Mouse (Mus musculus): ENCODE measurements around the gene Ndel1. TPM values are rescaled to one million over a fixed set of nuclear protein-coding genes. Genes with fewer than 3 reads are reported as not detected.

The Ndel1 gene
- 67.1 and 73.2 TPM in 2 replicates for total RNA-seq (2021)
- long read RNA-seq, experiment 1, transcript Ndel1-201 (9 exons, 2,382 nt): major isoform, 26 of 47 reads
- long read RNA-seq, experiment 1, partial matches to known transcripts: 0 of 47 reads
- long read RNA-seq, experiment 1, other reads (novel, unspliced or antisense): 21 of 47 reads
- long read RNA-seq, experiment 2, transcript Ndel1-201 (9 exons, 2,382 nt): major isoform, 34 of 60 reads
- long read RNA-seq, experiment 2, partial matches to known transcripts: 14 of 60 reads
- long read RNA-seq, experiment 2, other reads (novel, unspliced or antisense): 12 of 60 reads

GRCm38 (mm10) chr11:68871748-68872147 is at the start of gene Ndel1:
Ndel1 (minus strand) TSS chr11:68871858.
- peak; percentile 90 for DNase-seq

GRCm38 (mm10) chr11:68914566-68914965 is 42.9 kb upstream of the Ndel1 start:
- no peak for DNase-seq

GRCm38 (mm10) chr11:68911531-68912177 is 40.0 kb upstream of the Ndel1 start:
- DNase-seq: no peak

GRCm38 (mm10) chr11:68908846-68909503 is 37.3 kb upstream of the Ndel1 start:
- DNase-seq: peak; percentile 47

GRCm38 (mm10) chr11:68907251-68907650 is 35.6 kb upstream of the Ndel1 start:
- no peak for DNase-seq

- no peak for DNase-seq
Measured at GRCm38 (mm10) chr11:68906461-68906790, 34.8 kb upstream of the Ndel1 start.

GRCm38 (mm10) chr11:68905665-68906460 is 34.2 kb upstream of the Ndel1 start:
- no peak for DNase-seq

- DNase-seq: no peak
Measured at GRCm38 (mm10) chr11:68905138-68905531, 33.5 kb upstream of the Ndel1 start.

GRCm38 (mm10) chr11:68904375-68905137 is 32.9 kb upstream of the Ndel1 start:
- peak; percentile 82 for DNase-seq

- DNase-seq: no peak
Measured at GRCm38 (mm10) chr11:68903775-68904174, 32.1 kb upstream of the Ndel1 start.

- no peak for DNase-seq
Measured at GRCm38 (mm10) chr11:68902823-68903222, 31.2 kb upstream of the Ndel1 start.

GRCm38 (mm10) chr11:68902367-68902766 is 30.7 kb upstream of the Ndel1 start:
- DNase-seq: no peak

GRCm38 (mm10) chr11:68902047-68902364 is 30.3 kb upstream of the Ndel1 start:
- no peak for DNase-seq

GRCm38 (mm10) chr11:68901351-68902046 is 29.8 kb upstream of the Ndel1 start, which contains the start of gene Rpl26:
Rpl26 (plus strand) TSS chr11:68901583.
- DNase-seq: peak; percentile 99

- DNase-seq: no peak
Measured at GRCm38 (mm10) chr11:68900519-68901350, 29.1 kb upstream of the Ndel1 start.

- DNase-seq: no peak
Measured at GRCm38 (mm10) chr11:68899815-68900214, 28.2 kb upstream of the Ndel1 start.

- peak; percentile 22 for DNase-seq
Measured at GRCm38 (mm10) chr11:68898790-68899189, 27.1 kb upstream of the Ndel1 start.

GRCm38 (mm10) chr11:68897838-68898237 is 26.2 kb upstream of the Ndel1 start:
- no peak for DNase-seq

- no peak for DNase-seq
Measured at GRCm38 (mm10) chr11:68897120-68897519, 25.5 kb upstream of the Ndel1 start.

- DNase-seq: no peak
Measured at GRCm38 (mm10) chr11:68896247-68896646, 24.6 kb upstream of the Ndel1 start.
